Mouse (Mus musculus) E14TG2a.4 (cell line): ENCODE measurements around the gene Ptpa.

ENCODE experiments used
- CTCF ChIP-seq: conservative IDR thresholded peaks from 2 replicates; pipeline ENCODE4 v1.5.1; 2014; ENCODE audit warnings: low read length
- NANOG ChIP-seq: IDR thresholded peaks from 2 replicates; pipeline ENCODE4 v1.6.1; 2014; ENCODE audit warnings: borderline replicate concordance, low read length, mixed read lengths
- POU5F1 ChIP-seq: IDR thresholded peaks from 2 replicates; pipeline ENCODE4 v1.6.1; 2014; ENCODE audit warnings: low read length, borderline replicate concordance

DNA sequence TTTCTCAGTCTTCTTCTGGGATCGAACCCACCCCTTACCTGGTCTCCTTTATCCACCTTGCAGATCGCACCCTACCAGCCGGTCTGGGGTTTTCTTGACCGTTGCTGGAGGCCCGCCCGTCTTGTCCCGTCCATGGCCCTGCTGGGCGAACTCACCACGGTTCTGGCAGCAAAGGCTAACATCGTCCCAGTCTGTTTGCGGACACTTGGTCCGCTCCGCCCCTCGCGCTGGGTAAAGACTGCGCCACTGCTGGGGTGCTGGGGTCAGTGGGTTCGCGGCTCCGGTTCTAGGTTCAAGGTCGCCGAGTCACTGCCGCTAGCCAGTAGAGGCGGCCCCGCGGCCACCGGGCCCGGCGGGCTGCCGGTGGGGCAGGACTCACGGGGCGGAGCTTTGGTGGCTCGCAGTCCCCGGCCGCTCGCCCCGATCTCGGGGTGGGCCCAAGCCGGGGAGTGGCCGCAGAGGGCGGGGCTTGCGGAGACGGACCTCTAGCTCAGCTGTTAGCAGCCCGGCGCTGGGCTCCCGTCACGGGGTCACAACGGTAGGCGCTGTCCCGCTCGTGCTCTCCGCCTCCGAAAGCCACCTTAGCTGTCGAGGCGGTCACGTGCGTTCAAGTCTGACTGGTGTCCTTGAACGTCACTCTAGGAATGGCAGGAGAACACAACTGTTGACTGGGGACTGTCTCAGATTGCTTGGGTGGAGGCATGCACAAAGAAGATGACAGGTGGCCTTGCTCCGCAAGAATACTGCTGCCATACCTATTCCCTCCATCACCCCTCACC lies 493 bp upstream of the Ptpa start, which contains the start of gene Crat:
- TF ChIP-seq CTCF (no peak), NANOG (no peak), POU5F1 (no peak)
